In genomic region chrX:101979267-101979666, GRCm38 (mm10) we compare ENCODE assay signal across 7 mouse cellular contexts.
A peak's percentile ranks its signal among the peaks of the same experiment; 100 is the strongest.
DNase-seq lines count a peak whose midpoint lies in the region; ATAC-seq lines count a peak whose summit lies in the region.

No protein-coding gene starts in this region.

- intact Hi-C loops in left cerebral cortex, postnatal 25 days (cut with DNase I) = no loop called here

- H3K9ac ChIP-seq in lung, embryonic 16.5 days (ENCODE audit: low read length) = no peak overlapping the region
- H3K9ac ChIP-seq in hindbrain, embryonic 14.5 days = no peak overlapping the region

- peak; percentile 78 for ATAC-seq in lung, embryonic 16.5 days (ENCODE audit: low read depth)
- peak; percentile 71 for ATAC-seq in common myeloid progenitor, adult 5-6 weeks (replicated peaks; ENCODE audit: low read depth, poor library complexity, severe bottlenecking)
- peak; percentile 82; the same call in 1 of the 2 replicates for ATAC-seq in hindbrain, embryonic 14.5 days (ENCODE audit: low FRiP score)

- H3K4me2 ChIP-seq in lung, embryonic 16.5 days (ENCODE audit: low read depth, low read length) = 0 out of 2 replicates have a peak overlapping the region, but pooled peaks have one; percentile 24
- peak overlapping the region; percentile 28 for H3K4me2 ChIP-seq in hindbrain, embryonic 14.5 days (replicated peaks)

- no peaks in the 10 kb centered on the region for H3K9me3 ChIP-seq in lung, embryonic 16.5 days (ENCODE audit: control insufficient read depth, low read length)
- no peaks in the 10 kb centered on the region for H3K9me3 ChIP-seq in hindbrain, embryonic 14.5 days (ENCODE audit: control insufficient read depth, low read length)

- WGBS in lung, embryonic 16.5 days = 30% methylated on average over 5 of the region's 5 CpGs
- 51% methylated on average over 5 of the region's 5 CpGs for WGBS in hindbrain, embryonic 14.5 days

- peaks cover 5% of the 10 kb centered on the region; the same call in 1 of the 2 replicates for H3K4me1 ChIP-seq in lung, embryonic 16.5 days (replicated peaks; ENCODE audit: control insufficient read depth, insufficient read depth, low read length)
- H3K4me1 ChIP-seq in hindbrain, embryonic 14.5 days (replicated peaks; ENCODE audit: control insufficient read depth, insufficient read depth, low read length) = no peaks in the 10 kb centered on the region

- no peaks in the 10 kb centered on the region; the same call in 1 of the 2 replicates for H3K27me3 ChIP-seq in lung, embryonic 16.5 days (ENCODE audit: control insufficient read depth, insufficient read depth, low read depth, low read length)
- no peaks in the 10 kb centered on the region; the same call in 1 of the 2 replicates for H3K27me3 ChIP-seq in hindbrain, embryonic 14.5 days (ENCODE audit: control insufficient read depth, insufficient read depth, low read length)
- H3K27me3 ChIP-seq in splenic B cell, adult 2 months (ENCODE audit: control insufficient read depth, insufficient read depth, low read length, poor library complexity, severe bottlenecking) = no peaks in the 10 kb centered on the region

- no peak for DNase-seq in lung, postnatal 4 days
- DNase-seq in hindbrain, embryonic 14.5 days (ENCODE audit: low spot score) = no peak
- DNase-seq in splenic B cell, adult 2 months (ENCODE audit: low read depth, low spot score) = peak; percentile 13
- no peak for DNase-seq in left cerebral cortex, postnatal 25 days (ENCODE audit: low spot score in 2 of 2)
- no peak for DNase-seq in ovary, postnatal 10 days (ENCODE audit: low spot score)

- H3K36me3 ChIP-seq in lung, embryonic 16.5 days (ENCODE audit: control insufficient read depth, insufficient read depth, low read length) = no peaks in the 10 kb centered on the region
- no peaks in the 10 kb centered on the region for H3K36me3 ChIP-seq in hindbrain, embryonic 14.5 days (replicated peaks; ENCODE audit: control insufficient read depth, insufficient read depth)
- H3K36me3 ChIP-seq in splenic B cell, adult 2 months (ENCODE audit: control insufficient read depth, insufficient read depth, low read length, poor library complexity, severe bottlenecking) = no peaks in the 10 kb centered on the region

- peak overlapping the region; percentile 60 for H3K27ac ChIP-seq in lung, embryonic 16.5 days (ENCODE audit: low read length)
- H3K27ac ChIP-seq in hindbrain, embryonic 14.5 days = no peak overlapping the region

- H3K4me3 ChIP-seq in lung, embryonic 16.5 days (ENCODE audit: low read length) = no peak overlapping the region
- no peak overlapping the region for H3K4me3 ChIP-seq in hindbrain, embryonic 14.5 days (replicated peaks; ENCODE audit: low read length)
